Mouse (Mus musculus): ENCODE measurements around the gene Pip5kl1. TPM values are rescaled to one million over a fixed set of nuclear protein-coding genes. Genes with fewer than 3 reads are reported as not detected.
A peak's percentile ranks its signal among the peaks of the same experiment; 100 is the strongest.

Gene Pip5kl1
- total RNA-seq, 2 experiments from 2014 or later = not detected

GRCm38 (mm10) chr2:32608778-32609435 is 34.3 kb downstream of the Pip5kl1 start:
- no peak for DNase-seq (ENCODE audit: low spot score)

- DNase-seq (ENCODE audit: low spot score) = peak; percentile 67
These were observed 36.1 kb downstream of the Pip5kl1 start for GRCm38 (mm10) chr2:32610610-32611229.

- DNase-seq (ENCODE audit: low spot score) = no peak
These were observed 37.7 kb downstream of the Pip5kl1 start for GRCm38 (mm10) chr2:32612274-32612673.

- no peak for DNase-seq (ENCODE audit: low spot score)
These were observed 42.5 kb downstream of the Pip5kl1 start for GRCm38 (mm10) chr2:32617109-32617508.

- DNase-seq (ENCODE audit: low spot score) = no peak
These were observed 43.0 kb downstream of the Pip5kl1 start for GRCm38 (mm10) chr2:32617601-32618000.

- no peak for DNase-seq (ENCODE audit: low spot score)
These were observed 43.5 kb downstream of the Pip5kl1 start for GRCm38 (mm10) chr2:32618051-32618450.

GRCm38 (mm10) chr2:32620682-32621516 is 46.3 kb downstream of the Pip5kl1 start:
- DNase-seq (ENCODE audit: low spot score) = no peak

- DNase-seq (ENCODE audit: low spot score) = no peak
These were observed 46.9 kb downstream of the Pip5kl1 start, which contains the start of gene Ak1 for GRCm38 (mm10) chr2:32621517-32621859. Gene Ak1 (plus strand): TSS chr2:32621758.

GRCm38 (mm10) chr2:32624111-32624748 is 49.6 kb downstream of the Pip5kl1 start:
- no peak for DNase-seq (ENCODE audit: low spot score)

GRCm38 (mm10) chr2:32625212-32625872 is 50.7 kb downstream of the Pip5kl1 start:
- peak; percentile 90 for DNase-seq (ENCODE audit: low spot score)

GRCm38 (mm10) chr2:32625873-32626694 is 51.5 kb downstream of the Pip5kl1 start:
- peak; percentile 90 for DNase-seq (ENCODE audit: low spot score)

GRCm38 (mm10) chr2:32627266-32628043 is 52.9 kb downstream of the Pip5kl1 start:
- no peak for DNase-seq (ENCODE audit: low spot score)

- peak; percentile 47 for DNase-seq (ENCODE audit: low spot score)
These were observed 53.5 kb downstream of the Pip5kl1 start for GRCm38 (mm10) chr2:32628044-32628550.

GRCm38 (mm10) chr2:32628729-32629128 is 54.1 kb downstream of the Pip5kl1 start:
- DNase-seq (ENCODE audit: low spot score) = peak; percentile 88

GRCm38 (mm10) chr2:32629276-32629976 is 54.8 kb downstream of the Pip5kl1 start:
- DNase-seq (ENCODE audit: low spot score) = no peak

- no peak for DNase-seq (ENCODE audit: low spot score)
These were observed 55.4 kb downstream of the Pip5kl1 start for GRCm38 (mm10) chr2:32630036-32630435.

- no peak for DNase-seq (ENCODE audit: low spot score)
These were observed 56.4 kb downstream of the Pip5kl1 start for GRCm38 (mm10) chr2:32631046-32631445.

GRCm38 (mm10) chr2:32631737-32632394 is 57.3 kb downstream of the Pip5kl1 start:
- DNase-seq (ENCODE audit: low spot score) = peak; percentile 89

All from gastrocnemius, adult 18-20 months (tissue).